Mouse (Mus musculus): ENCODE measurements at regions not wholly inside any gene's neighbourhood (a gene's known extent, or its start where the extent isn't known, plus 50 kb on each side); places are given as distances from the start of the nearest gene placed in this dataset.

DNA sequence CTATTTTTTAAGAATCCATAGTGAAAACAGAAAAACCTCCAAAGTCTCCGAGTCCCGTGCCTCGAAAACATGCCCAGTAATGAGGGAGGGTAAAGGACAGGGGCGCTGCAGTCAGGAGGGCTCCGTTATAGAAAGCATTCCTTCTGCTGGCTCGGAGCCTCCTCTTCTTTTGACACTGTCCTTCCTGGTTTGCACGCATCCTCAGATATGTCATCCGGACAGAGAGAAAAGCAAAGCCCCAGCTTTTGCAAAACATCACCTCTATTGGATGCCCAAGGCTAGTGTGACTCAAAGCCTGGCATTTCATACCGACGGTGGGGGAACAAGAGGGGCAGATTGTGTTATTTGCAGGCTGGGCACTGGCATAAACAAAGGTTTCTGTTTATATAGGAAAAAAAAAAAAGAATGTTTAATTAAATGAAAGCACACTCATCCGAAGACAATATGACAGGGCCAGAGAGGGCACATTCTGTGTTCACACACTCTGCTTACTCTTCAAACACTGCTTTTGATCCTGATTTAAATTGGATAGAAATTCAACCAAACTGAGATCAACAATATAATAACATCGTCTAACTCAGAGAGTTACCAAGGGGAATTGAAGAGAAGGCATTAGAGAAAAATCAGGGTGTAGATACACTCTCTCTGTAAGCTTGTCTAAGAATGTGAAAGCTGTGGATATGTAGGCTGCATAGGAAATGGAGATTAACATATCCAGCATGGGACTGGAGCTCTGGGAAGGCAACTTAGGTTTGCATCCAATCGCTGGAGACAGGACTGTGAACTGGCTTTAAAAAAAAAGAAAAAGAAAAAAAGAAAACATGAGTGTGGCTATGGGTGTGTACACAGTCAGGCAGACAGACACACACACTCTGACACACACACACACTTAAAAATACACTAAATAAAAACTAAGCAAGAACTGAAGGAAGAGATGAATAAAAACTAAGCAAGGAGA is 688.7 kb upstream of the Ptbp2 start:
- no peaks in the 10 kb centered on the region for H3K9me3 ChIP-seq (replicated peaks; ENCODE audit: control insufficient read depth, insufficient read depth, low read length, poor library complexity, severe bottlenecking)
- no peak overlapping the region for H3K9ac ChIP-seq (ENCODE audit: low read depth, poor library complexity, severe bottlenecking)
- no peak overlapping the region for H3K4me3 ChIP-seq (ENCODE audit: low read depth, low read length)
- H3K4me1 ChIP-seq (ENCODE audit: control insufficient read depth, insufficient read depth, low read length), result no peaks in the 10 kb centered on the region
- TF ChIP-seq EP300 (IDR thresholded peaks at IDR 0.05; ENCODE audit: insufficient read depth, low read depth, low read length) (no peak), CTCF (IDR thresholded peaks at IDR 0.05; ENCODE audit: low read depth, low read length) (no peak), POLR2A (IDR thresholded peaks at IDR 0.05; ENCODE audit: insufficient read depth, low read length) (no peak)
- no peaks in the 10 kb centered on the region for H3K36me3 ChIP-seq (ENCODE audit: control insufficient read depth, insufficient read depth, low read length, poor library complexity, severe bottlenecking)
- no peaks in the 10 kb centered on the region for H3K27me3 ChIP-seq (ENCODE audit: control insufficient read depth, insufficient read depth, low read length, poor library complexity, severe bottlenecking)
- H3K27ac ChIP-seq (ENCODE audit: insufficient read depth, low read length), result no peak overlapping the region

- Histone ChIP-seq H3K9ac (ENCODE audit: low read depth, poor library complexity, severe bottlenecking) (no peak overlapping the region), H3K27me3 (ENCODE audit: control insufficient read depth, insufficient read depth, low read length, poor library complexity, severe bottlenecking) (no peaks in the 10 kb centered on the region), H3K4me3 (ENCODE audit: low read depth, low read length) (no peak overlapping the region), H3K27ac (ENCODE audit: insufficient read depth, low read length) (no peak overlapping the region), H3K9me3 (replicated peaks; ENCODE audit: control insufficient read depth, insufficient read depth, low read length, poor library complexity, severe bottlenecking) (no peaks in the 10 kb centered on the region), H3K4me1 (ENCODE audit: control insufficient read depth, insufficient read depth, low read length) (no peaks in the 10 kb centered on the region), H3K36me3 (ENCODE audit: control insufficient read depth, insufficient read depth, low read length, poor library complexity, severe bottlenecking) (no peaks in the 10 kb centered on the region)
- TF ChIP-seq POLR2A (IDR thresholded peaks at IDR 0.05; ENCODE audit: insufficient read depth, low read length), result no peak
- TF ChIP-seq CTCF (IDR thresholded peaks at IDR 0.05; ENCODE audit: low read depth, low read length), result no peak
- no peak for TF ChIP-seq EP300 (IDR thresholded peaks at IDR 0.05; ENCODE audit: insufficient read depth, low read depth, low read length)
These were observed 687.7 kb upstream of the Ptbp2 start for GRCm38 (mm10) chr3:120471878-120472444.

GRCm38 (mm10) chr3:120468887-120469286 is 684.6 kb upstream of the Ptbp2 start:
- Histone ChIP-seq H3K4me3 (ENCODE audit: low read depth, low read length) (no peak overlapping the region), H3K4me1 (ENCODE audit: control insufficient read depth, insufficient read depth, low read length) (no peaks in the 10 kb centered on the region), H3K9me3 (replicated peaks; ENCODE audit: control insufficient read depth, insufficient read depth, low read length, poor library complexity, severe bottlenecking) (no peaks in the 10 kb centered on the region), H3K27ac (ENCODE audit: insufficient read depth, low read length) (no peak overlapping the region), H3K27me3 (ENCODE audit: control insufficient read depth, insufficient read depth, low read length, poor library complexity, severe bottlenecking) (no peaks in the 10 kb centered on the region), H3K9ac (ENCODE audit: low read depth, poor library complexity, severe bottlenecking) (no peak overlapping the region), H3K36me3 (ENCODE audit: control insufficient read depth, insufficient read depth, low read length, poor library complexity, severe bottlenecking) (no peaks in the 10 kb centered on the region)
- TF ChIP-seq CTCF (IDR thresholded peaks at IDR 0.05; ENCODE audit: low read depth, low read length) (no peak), POLR2A (IDR thresholded peaks at IDR 0.05; ENCODE audit: insufficient read depth, low read length) (no peak)

- Histone ChIP-seq H3K27me3 (ENCODE audit: control insufficient read depth, insufficient read depth, low read length, poor library complexity, severe bottlenecking) (no peaks in the 10 kb centered on the region), H3K27ac (ENCODE audit: insufficient read depth, low read length) (no peak overlapping the region), H3K4me3 (ENCODE audit: low read depth, low read length) (no peak overlapping the region), H3K9ac (ENCODE audit: low read depth, poor library complexity, severe bottlenecking) (no peak overlapping the region), H3K4me1 (ENCODE audit: control insufficient read depth, insufficient read depth, low read length) (no peaks in the 10 kb centered on the region), H3K9me3 (replicated peaks; ENCODE audit: control insufficient read depth, insufficient read depth, low read length, poor library complexity, severe bottlenecking) (no peaks in the 10 kb centered on the region), H3K36me3 (ENCODE audit: control insufficient read depth, insufficient read depth, low read length, poor library complexity, severe bottlenecking) (no peaks in the 10 kb centered on the region)
- TF ChIP-seq CTCF (IDR thresholded peaks at IDR 0.05; ENCODE audit: low read depth, low read length) (no peak), POLR2A (IDR thresholded peaks at IDR 0.05; ENCODE audit: insufficient read depth, low read length) (no peak), EP300 (IDR thresholded peaks at IDR 0.05; ENCODE audit: insufficient read depth, low read depth, low read length) (no peak)
These were observed 676.5 kb upstream of the Ptbp2 start for GRCm38 (mm10) chr3:120460717-120461116.

- Histone ChIP-seq H3K4me1 (ENCODE audit: control insufficient read depth, insufficient read depth, low read length) (no peaks in the 10 kb centered on the region), H3K9me3 (replicated peaks; ENCODE audit: control insufficient read depth, insufficient read depth, low read length, poor library complexity, severe bottlenecking) (no peaks in the 10 kb centered on the region), H3K9ac (ENCODE audit: low read depth, poor library complexity, severe bottlenecking) (no peak overlapping the region), H3K27me3 (ENCODE audit: control insufficient read depth, insufficient read depth, low read length, poor library complexity, severe bottlenecking) (no peaks in the 10 kb centered on the region), H3K36me3 (ENCODE audit: control insufficient read depth, insufficient read depth, low read length, poor library complexity, severe bottlenecking) (no peaks in the 10 kb centered on the region), H3K4me3 (ENCODE audit: low read depth, low read length) (no peak overlapping the region), H3K27ac (ENCODE audit: insufficient read depth, low read length) (no peak overlapping the region)
- TF ChIP-seq POLR2A (IDR thresholded peaks at IDR 0.05; ENCODE audit: insufficient read depth, low read length) (no peak), EP300 (IDR thresholded peaks at IDR 0.05; ENCODE audit: insufficient read depth, low read depth, low read length) (no peak), CTCF (IDR thresholded peaks at IDR 0.05; ENCODE audit: low read depth, low read length) (no peak)
These were observed 673.6 kb upstream of the Ptbp2 start for GRCm38 (mm10) chr3:120457912-120458311.

- Histone ChIP-seq H3K4me1 (ENCODE audit: control insufficient read depth, insufficient read depth, low read length) (no peaks in the 10 kb centered on the region), H3K27me3 (ENCODE audit: control insufficient read depth, insufficient read depth, low read length, poor library complexity, severe bottlenecking) (no peaks in the 10 kb centered on the region), H3K36me3 (ENCODE audit: control insufficient read depth, insufficient read depth, low read length, poor library complexity, severe bottlenecking) (no peaks in the 10 kb centered on the region), H3K27ac (ENCODE audit: insufficient read depth, low read length) (no peak overlapping the region), H3K9ac (ENCODE audit: low read depth, poor library complexity, severe bottlenecking) (no peak overlapping the region), H3K4me3 (ENCODE audit: low read depth, low read length) (no peak overlapping the region), H3K9me3 (replicated peaks; ENCODE audit: control insufficient read depth, insufficient read depth, low read length, poor library complexity, severe bottlenecking) (no peaks in the 10 kb centered on the region)
- no peak for TF ChIP-seq POLR2A (IDR thresholded peaks at IDR 0.05; ENCODE audit: insufficient read depth, low read length)
- TF ChIP-seq CTCF (IDR thresholded peaks at IDR 0.05; ENCODE audit: low read depth, low read length), result no peak
- TF ChIP-seq EP300 (IDR thresholded peaks at IDR 0.05; ENCODE audit: insufficient read depth, low read depth, low read length), result no peak
These were observed 656.9 kb upstream of the Ptbp2 start for GRCm38 (mm10) chr3:120441127-120441526.

All from ES-Bruce4 (cell line).